Mouse (Mus musculus) E14TG2a.4 (cell line): ENCODE results near the gene Card10.

Source experiments
- CTCF ChIP-seq: conservative IDR thresholded peaks from 2 replicates; pipeline ENCODE4 v1.5.1; 2014; ENCODE audit warnings: low read length
- NANOG ChIP-seq: IDR thresholded peaks from 2 replicates; pipeline ENCODE4 v1.6.1; 2014; ENCODE audit warnings: borderline replicate concordance, low read length, mixed read lengths
- POU5F1 ChIP-seq: IDR thresholded peaks from 2 replicates; pipeline ENCODE4 v1.6.1; 2014; ENCODE audit warnings: low read length, borderline replicate concordance

- TF ChIP-seq CTCF: no peak
- no peak for TF ChIP-seq POU5F1
- no peak for TF ChIP-seq NANOG
Measured at GRCm38 (mm10) chr15:78846352-78846751, 43.5 kb upstream of the Card10 start.
